Mouse (Mus musculus) forebrain, embryonic 13.5 days (tissue): ENCODE measurements at regions not wholly inside any gene's neighbourhood (a gene's known extent, or its start where the extent isn't known, plus 50 kb on each side); places are given as distances from the start of the nearest gene placed in this dataset.
"Not testable (repeated sequence)": the region's sequence is repeated elsewhere in the genome, so short reads cannot be mapped to it uniquely, and the experiment has no call there.

Experiments used
- ATAC-seq: fragments of 200-750 bp; cut with Nextera tagmentation; 2 replicates; pipeline ENCODE4 v1.8.0; 2017
- H3K27ac ChIP-seq: fragments of 300-500 bp; sonication (generic); 2 replicates; pipeline ENCODE4 v1.5.1; 2015; ENCODE audit warnings: inconsistent platforms, mild to moderate bottlenecking, moderate library complexity
- H3K27me3 ChIP-seq: fragments of 300-500 bp; sonication (generic); 2 replicates; pipeline ENCODE4 v1.6.1; 2015; ENCODE audit warnings: mild to moderate bottlenecking, inconsistent platforms
- H3K36me3 ChIP-seq: fragments of 300-500 bp; sonication (generic); 2 replicates; pipeline ENCODE4 v1.6.1; 2015; ENCODE audit warnings: mild to moderate bottlenecking, inconsistent platforms; ENCODE audit not compliant: poor library complexity, severe bottlenecking
- H3K4me1 ChIP-seq: fragments of 300-500 bp; sonication (generic); 2 replicates; pipeline ENCODE4 v1.6.1; 2015; ENCODE audit warnings: inconsistent platforms
- H3K4me2 ChIP-seq: fragments of 300-500 bp; sonication (generic); 2 replicates; pipeline ENCODE4 v1.6.1; 2015; ENCODE audit warnings: inconsistent platforms, mild to moderate bottlenecking, moderate library complexity
- H3K4me3 ChIP-seq: fragments of 300-500 bp; sonication (generic); 2 replicates; pipeline ENCODE4 v1.5.1; 2015; ENCODE audit warnings: mild to moderate bottlenecking, inconsistent platforms
- H3K9ac ChIP-seq: fragments of 300-500 bp; sonication (generic); 2 replicates; pipeline ENCODE4 v1.6.1; 2015; ENCODE audit warnings: mild to moderate bottlenecking, inconsistent platforms
- H3K9me3 ChIP-seq: fragments of 300-500 bp; sonication (generic); replicated peaks from 2 replicates; pipeline ENCODE4 v1.6.1; 2016; ENCODE audit warnings: inconsistent platforms
- WGBS: fragments of 180-500 bp; shearing (Covaris S2); methylation state at CpG from one replicate; pipeline ENCODE4 v1.1.7; 2015; 5-methylcytosine and 5-hydroxymethylcytosine counted together

DNA sequence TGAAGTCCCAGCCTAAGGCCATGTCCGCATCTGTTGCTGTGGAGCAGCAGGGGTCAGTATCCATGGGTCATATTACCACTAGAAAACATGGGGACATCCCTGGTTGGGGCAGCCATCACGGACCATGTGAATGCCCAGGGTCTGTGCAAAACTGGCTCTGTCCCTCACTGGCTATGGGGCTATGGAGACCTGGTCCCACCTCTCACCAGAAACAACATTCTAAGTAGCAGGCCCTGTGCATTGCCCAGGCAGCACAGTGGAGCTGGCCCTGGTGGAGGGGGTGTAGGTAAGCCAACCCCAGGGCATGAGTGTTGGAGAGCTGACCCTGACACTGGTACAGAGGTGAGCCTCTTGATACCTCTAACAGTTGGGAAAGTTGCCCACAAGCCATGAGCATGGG lies 213.7 kb downstream of the Macc1 start:
- H3K9me3 ChIP-seq: no peaks in the 10 kb centered on the region
- no peak overlapping the region for H3K4me2 ChIP-seq
- H3K4me1 ChIP-seq: no peaks in the 10 kb centered on the region
- WGBS: 96% methylated on average over 2 of the region's 2 CpGs
- H3K27me3 ChIP-seq: no peaks in the 10 kb centered on the region
- no peaks in the 10 kb centered on the region for H3K36me3 ChIP-seq
- H3K9ac ChIP-seq: no peak overlapping the region
- no peak for ATAC-seq
- H3K4me3 ChIP-seq: no peak overlapping the region
- no peak overlapping the region for H3K27ac ChIP-seq

DNA sequence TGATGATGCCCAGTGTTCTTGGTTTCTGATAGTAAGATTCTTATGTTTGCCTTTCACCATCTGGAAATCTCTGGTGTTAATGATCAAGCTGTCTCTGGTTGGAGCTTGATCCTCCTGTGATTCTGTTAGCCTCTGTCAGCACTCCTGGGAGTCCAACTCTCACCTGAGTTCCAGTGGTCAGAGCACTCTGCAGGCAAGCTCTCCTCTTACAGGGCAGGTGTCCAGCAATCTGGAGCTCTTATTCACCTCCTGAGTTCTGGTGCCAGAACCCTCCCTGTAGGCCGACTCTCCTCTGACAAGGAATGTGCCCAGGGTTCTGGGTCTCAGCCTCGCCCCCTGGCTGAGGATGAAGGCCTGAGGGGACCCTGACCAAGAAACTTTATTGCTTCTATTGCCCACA lies 234.3 kb downstream of the Macc1 start:
- H3K36me3 ChIP-seq, ATAC-seq, H3K9me3 ChIP-seq, H3K4me3 ChIP-seq, H3K27me3 ChIP-seq, H3K9ac ChIP-seq, H3K4me1 ChIP-seq, H3K27ac ChIP-seq, H3K4me2 ChIP-seq: not testable (repeated sequence)
- WGBS: 86% methylated on average over 2 of the region's 2 CpGs

DNA sequence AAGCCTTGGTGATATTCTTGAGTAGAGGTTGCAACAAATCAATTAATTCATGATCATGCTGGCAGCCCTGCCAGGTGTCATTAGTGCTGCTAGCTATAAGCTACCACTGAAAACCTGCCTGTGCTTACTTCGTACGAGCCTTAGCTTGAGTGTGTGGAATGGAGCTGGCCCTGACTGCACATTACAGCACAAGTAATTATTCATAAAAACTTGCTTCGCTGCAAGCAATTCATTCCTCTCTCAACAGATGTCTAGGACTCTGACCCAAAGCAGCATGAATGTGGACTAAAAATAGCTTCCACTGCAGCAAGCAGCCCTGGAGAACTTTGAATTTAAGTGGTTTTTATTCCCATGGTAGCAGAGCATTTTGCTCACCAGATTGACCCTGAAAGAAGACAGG lies 262.6 kb downstream of the Macc1 start:
- Histone ChIP-seq H3K36me3 (no peaks in the 10 kb centered on the region), H3K27ac (no peak overlapping the region), H3K4me3 (no peak overlapping the region), H3K4me2 (no peak overlapping the region), H3K27me3 (no peaks in the 10 kb centered on the region), H3K4me1 (no peaks in the 10 kb centered on the region), H3K9ac (no peak overlapping the region), H3K9me3 (peaks cover 8% of the 10 kb centered on the region)
- ATAC-seq: peak; percentile 72
- WGBS: 51% methylated on average over 3 of the region's 3 CpGs

DNA sequence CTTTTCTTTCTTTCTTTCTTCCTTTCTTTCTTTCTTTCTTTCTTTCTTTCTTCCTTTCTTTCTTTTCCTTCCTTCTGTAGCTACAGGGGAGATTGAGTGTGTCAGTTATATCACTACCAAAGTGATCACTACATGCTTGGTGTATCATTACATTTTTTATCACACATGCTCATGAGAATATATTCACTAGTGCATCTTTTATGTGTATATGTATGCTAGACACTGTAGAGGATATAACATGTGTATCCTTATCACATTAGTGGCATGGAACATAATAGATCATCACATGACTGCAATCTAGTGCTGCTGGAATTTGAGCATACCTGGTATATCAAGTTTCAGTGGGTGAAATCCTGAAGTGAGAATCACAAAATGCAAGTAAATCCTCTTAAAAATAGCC lies 263.2 kb downstream of the Macc1 start:
- no peak for ATAC-seq
- Histone ChIP-seq H3K9me3 (peaks cover 2% of the 10 kb centered on the region; the same call in 1 of the 2 replicates), H3K4me2 (no peak overlapping the region), H3K4me3 (no peak overlapping the region), H3K36me3 (no peaks in the 10 kb centered on the region), H3K27ac (no peak overlapping the region), H3K4me1 (no peaks in the 10 kb centered on the region), H3K9ac (no peak overlapping the region), H3K27me3 (no peaks in the 10 kb centered on the region)

DNA sequence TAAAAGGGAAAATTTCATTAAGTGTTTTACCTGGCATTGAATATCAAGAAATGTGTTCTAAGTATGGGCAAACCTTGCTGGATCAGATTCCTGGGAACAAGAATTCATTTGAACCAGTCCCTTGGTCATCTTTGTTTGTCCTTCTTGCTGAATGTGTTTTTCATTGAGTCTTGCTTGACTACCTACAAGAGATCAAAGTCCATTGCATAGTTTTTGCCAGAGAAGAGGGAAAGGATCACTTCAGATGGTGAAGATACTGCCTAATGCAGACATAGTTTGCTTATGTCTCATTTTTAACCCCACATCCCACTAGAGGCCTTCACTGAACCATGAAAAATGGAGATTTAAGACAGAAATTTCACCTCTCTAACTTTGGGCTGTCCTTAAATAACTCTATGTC lies 287.3 kb downstream of the Macc1 start:
- Histone ChIP-seq H3K4me1 (no peaks in the 10 kb centered on the region), H3K27ac (no peak overlapping the region), H3K9me3 (no peaks in the 10 kb centered on the region), H3K4me3 (no peak overlapping the region), H3K9ac (no peak overlapping the region), H3K4me2 (no peak overlapping the region), H3K27me3 (no peaks in the 10 kb centered on the region), H3K36me3 (no peaks in the 10 kb centered on the region)
- ATAC-seq: no peak

DNA sequence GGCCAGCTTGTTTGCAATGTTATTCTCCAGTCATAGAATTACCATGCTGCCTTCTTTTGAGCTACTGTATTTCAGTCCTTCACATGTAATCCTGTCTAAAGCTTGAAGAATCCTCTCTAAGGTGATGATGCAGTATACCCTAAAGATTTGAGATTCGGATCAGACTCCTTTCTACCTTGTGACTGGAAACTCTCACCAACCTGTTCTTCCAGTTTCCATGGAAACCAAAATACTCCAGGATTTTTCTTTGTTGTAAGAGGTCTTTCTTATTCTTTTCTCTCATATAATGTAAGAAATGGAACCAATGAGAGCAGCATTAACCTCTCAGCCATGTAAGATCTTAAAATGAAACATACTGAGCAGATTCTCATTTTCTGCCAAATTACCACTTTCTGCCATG lies 310.2 kb downstream of the Macc1 start:
- Histone ChIP-seq H3K27ac (no peak overlapping the region), H3K36me3 (no peaks in the 10 kb centered on the region), H3K4me1 (no peaks in the 10 kb centered on the region), H3K27me3 (no peaks in the 10 kb centered on the region), H3K4me2 (no peak overlapping the region), H3K9me3 (no peaks in the 10 kb centered on the region), H3K9ac (no peak overlapping the region), H3K4me3 (no peak overlapping the region)
- 0 out of 2 replicates have a peak, but pooled peaks have one; percentile 38 for ATAC-seq
- 54% methylated on average over 1 of the region's 1 CpGs for WGBS

DNA sequence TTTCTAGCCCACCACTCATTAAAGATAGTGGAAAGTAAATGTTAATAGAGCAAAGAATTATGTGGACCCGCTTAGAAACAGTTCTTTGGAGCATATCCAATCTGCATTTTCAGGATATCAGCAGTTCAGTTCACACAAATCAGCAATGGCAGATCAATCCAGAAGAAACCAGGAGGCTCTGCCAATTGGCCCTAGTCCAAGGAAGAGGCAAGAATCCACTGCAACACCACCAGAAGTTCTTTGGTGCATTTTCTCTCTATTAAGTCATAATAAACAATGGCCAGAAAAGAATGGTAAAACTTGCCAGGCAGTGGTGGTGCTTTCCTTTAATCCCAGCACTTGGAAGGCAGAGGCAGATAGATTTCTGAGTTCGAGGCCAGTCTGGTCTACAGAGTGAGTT lies 290.3 kb upstream of the Tmem196 start:
- no peak for ATAC-seq
- no peak overlapping the region for H3K27ac ChIP-seq
- no peaks in the 10 kb centered on the region for H3K36me3 ChIP-seq
- H3K9ac ChIP-seq: no peak overlapping the region
- no peaks in the 10 kb centered on the region for H3K4me1 ChIP-seq
- no peak overlapping the region for H3K4me3 ChIP-seq
- no peak overlapping the region for H3K4me2 ChIP-seq
- no peaks in the 10 kb centered on the region for H3K9me3 ChIP-seq
- 76% methylated on average over 2 of the region's 2 CpGs for WGBS
- H3K27me3 ChIP-seq: no peaks in the 10 kb centered on the region
